Mouse (Mus musculus) gastrocnemius, postnatal 14 days (tissue): Measurements from ENCODE around the gene Atp10b. TPM values are rescaled to one million over a fixed set of nuclear protein-coding genes. Genes with fewer than 3 reads are reported as not detected.
"Not testable (repeated sequence)": the region's sequence is repeated elsewhere in the genome, so short reads cannot be mapped to it uniquely, and the experiment has no call there.

Experiments used
- DNase-seq: peaks from one replicate; pipeline ENCODE4 v3.0.0; 2021; ENCODE audit warnings: mixed read lengths
- intact Hi-C: fragments of 180-260 bp; cut with DNase I; formaldehyde crosslinking; loops from one replicate; pipeline ENCODE4 v1.15.1; 2025; ENCODE audit warnings: low total_unique reads
- long read RNA-seq, 2 experiments: library from polyadenylated mRNA; stranded (forward); transcript quantifications; one replicate each; pipeline ENCODE4 v2.0.0; 2021
- total RNA-seq, 2 experiments: library from RNA; stranded (reverse); gene quantifications; 2 replicates each; pipeline ENCODE4 v1.2.3; 2021

Gene Atp10b
- total RNA-seq: under 1 TPM; 0.02 to 0.14 TPM
- long read RNA-seq, experiment 1: 0 reads
- long read RNA-seq, experiment 2: 0 reads

DNA sequence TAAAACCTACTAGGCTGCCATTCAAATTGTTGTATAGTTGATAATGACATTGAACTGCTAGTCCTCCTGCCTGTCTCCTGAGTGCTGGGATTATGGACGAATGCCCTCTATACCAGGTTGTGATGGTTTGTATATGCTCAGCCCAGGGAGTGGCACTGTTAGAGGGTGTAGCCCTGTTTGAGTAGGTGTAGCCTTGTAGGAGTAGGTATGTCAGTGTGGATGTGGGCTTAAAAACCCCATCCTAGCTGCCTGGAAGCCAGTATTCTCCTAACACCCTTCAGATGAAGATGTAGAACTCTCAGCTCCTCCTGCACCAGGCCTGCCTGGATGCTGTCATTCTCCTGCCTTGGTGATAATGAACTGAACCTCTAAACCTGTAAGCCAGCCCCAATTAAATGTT lies at the start of gene Atp10b:
TSS of gene Atp10b (plus strand) at position 301 of the 400 bp plus-strand sequence.
- DNase-seq: no peak
- intact Hi-C loops: no loop called here

DNA sequence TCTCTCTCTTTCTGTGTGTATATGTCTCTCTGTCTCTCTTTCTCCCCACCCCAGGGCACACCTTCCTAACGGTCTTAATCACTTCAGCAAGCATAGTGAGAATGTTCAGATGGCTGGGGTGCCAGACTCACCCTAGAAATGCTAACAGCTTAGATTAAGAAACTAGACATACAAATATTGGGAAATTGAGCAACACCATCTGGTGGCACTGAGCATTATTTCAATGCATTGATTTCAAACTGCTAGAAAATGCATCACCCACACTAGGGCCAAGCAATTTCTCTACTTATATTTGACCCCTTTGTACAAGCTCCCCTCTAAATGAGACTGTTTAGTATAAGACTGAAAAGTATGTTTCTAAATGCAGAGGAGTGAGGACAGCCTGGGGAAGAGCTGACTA lies 48.3 kb upstream of the Atp10b start:
- no peak for DNase-seq
- intact Hi-C loops: no loop called here

DNA sequence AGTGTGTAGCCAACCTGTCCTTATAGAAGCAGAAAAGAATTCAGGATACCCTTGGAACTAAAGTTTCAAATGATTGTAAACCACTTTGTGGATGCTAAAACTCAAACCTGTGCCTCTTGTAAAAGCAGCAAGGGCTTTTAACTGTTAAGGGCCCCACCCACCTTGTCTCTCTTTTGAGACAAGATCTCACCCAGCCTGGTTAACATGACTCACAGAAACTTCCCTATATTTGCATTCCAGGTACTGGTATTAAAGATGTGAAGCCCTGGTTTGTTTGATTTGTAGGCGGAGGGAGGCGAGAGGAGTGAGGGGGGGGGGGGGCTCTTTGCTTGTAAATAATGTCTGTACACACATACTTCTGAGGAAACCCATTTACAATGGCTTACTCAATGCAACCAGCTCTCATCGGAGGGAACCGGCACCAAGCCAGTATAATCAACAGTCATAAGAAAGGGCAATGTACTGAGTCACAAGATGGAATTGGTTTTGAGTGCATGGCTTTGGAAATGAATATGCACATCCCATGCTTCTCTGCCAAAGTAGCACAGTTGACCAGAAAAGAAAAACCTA lies 23.7 kb upstream of the Atp10b start:
- DNase-seq: no peak
- intact Hi-C loops: no loop called here

DNA sequence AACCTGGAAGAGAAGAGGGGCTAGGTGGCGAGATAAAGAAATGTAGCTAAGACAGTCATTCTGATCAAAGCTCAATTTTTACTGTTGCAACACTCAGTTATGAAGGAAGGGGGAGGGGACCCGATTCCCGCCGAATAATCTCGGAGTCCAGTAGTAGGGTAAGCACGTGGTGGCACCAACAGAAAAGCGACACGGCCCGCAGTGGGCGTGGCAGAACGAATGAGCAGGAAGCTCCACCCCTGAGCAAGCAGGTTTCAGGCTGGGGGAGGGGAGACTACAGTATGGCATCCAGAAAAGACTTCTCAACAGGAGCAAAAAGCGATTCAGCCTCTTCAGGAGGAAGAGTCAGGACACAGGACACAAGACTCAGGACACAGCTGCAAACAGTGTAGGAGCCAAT lies 23.1 kb upstream of the Atp10b start:
- intact Hi-C loops, DNase-seq: not testable (repeated sequence)

DNA sequence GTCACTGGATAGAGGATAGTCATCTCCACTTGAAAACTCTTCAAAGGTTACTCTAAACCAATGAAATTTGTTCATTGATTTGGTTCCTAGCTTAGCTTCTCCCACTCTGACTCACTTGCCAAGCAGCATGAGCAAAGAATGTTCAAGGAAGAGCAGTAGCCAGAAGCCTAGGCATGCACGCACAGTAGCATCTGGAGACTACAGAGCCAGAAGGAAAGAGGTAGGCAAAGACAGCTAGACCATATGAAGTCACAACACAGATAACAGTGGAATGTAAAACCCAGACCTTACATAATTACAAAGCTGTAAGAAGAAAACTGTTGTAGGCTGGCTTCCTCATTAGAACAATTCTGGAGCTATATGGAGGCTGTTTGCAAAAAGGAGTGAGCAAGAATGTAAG lies 8.4 kb upstream of the Atp10b start:
- no peak for DNase-seq
- intact Hi-C loops: no loop called here

DNA sequence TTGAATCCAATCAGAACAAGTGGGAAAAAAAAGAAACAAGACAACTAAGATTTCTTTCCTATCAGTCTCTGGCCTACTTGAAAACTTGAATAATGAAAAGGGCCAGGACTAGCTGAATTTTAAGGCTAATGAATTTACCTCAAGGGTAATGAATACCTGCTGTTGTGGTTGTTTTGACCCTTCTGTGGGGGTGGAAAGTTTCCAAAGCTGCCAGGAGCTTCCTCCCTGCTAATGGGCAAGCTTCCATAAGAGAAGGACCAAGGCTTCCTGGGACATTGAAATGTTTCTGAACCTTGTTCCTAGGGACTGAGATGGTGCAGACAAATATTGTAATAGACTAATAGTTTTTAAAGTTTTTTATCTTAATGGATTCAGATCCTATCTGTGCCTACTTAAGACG lies 6.9 kb upstream of the Atp10b start:
- intact Hi-C loops: no loop called here
- no peak for DNase-seq

DNA sequence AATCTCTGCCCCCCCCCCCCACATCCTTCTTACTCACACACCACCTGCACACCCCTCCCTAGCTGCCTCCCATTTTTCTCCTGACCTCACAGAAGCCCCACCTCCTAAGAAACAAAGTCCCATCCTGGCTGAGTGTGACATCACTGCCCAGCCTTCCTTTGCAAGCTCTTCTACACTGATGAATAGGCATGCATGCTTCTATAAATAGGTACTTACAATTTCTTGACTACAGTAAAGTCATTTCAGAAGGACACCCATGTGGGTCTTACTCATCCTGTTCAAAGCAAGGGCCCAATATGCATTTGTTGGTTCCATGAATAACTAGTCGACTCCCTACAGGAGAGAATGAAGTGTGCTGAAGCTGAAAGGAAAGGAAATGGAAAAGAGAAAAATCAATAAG lies 5.5 kb upstream of the Atp10b start:
- intact Hi-C loops: no loop called here
- DNase-seq: no peak

DNA sequence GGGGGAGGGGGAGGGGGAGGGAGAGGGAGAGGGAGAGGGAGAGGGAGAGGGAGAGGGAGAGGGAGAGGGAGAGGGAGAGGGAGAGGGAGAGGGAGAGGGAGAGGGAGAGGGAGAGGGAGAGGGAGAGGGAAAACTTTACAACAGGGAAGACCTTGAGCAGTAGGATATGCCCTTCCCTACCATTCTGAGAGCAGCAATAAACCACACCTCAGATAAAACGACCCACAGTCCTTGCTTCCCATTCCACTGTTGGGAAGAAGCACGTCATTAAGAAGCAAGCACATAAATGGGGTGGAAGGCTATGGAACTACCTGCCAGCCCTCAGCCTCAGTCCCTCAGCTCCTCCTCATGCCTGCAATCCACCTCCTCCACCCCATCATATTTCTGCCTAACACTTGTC lies 4.8 kb upstream of the Atp10b start:
- DNase-seq, intact Hi-C loops: not testable (repeated sequence)

DNA sequence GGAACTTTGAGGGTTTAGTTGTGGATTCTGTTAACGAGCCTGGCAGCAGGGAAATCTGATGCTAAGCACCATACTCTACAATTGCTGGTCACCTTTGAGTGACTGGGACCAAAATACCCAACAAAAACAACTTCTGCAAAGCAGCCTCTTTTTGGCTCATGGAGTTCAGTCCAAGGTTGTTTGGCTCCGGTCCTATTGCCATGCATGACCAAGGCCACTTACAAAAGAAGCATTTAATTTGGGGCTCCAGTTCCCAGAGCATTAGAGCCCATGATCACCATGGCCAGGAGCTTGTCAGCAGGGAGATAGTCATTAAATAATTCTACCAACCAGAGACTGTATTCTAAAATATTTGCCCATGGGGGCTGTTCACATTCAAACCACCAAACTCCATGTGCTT lies 2.3 kb upstream of the Atp10b start:
- no peak for DNase-seq
- intact Hi-C loops: no loop called here

DNA sequence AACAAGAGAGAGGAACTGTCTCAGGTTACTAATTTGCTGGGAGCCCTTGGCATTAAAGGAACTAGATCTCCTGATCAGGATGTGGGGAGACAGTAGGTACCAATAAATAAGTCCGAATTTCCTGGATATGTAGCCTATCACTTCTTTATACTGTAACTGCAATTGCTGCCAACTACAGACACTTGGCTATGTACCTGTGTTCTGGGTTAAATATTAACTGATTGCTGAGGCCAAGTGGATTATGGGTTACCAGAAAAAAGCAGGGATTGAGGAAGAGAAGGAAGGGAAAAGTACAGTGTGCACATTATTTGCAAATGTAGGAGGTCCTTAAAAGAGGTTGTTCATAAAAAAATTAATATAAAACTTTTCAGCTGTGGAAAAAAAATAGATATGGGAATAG lies 1.3 kb upstream of the Atp10b start:
- no peak for DNase-seq
- intact Hi-C loops: no loop called here

DNA sequence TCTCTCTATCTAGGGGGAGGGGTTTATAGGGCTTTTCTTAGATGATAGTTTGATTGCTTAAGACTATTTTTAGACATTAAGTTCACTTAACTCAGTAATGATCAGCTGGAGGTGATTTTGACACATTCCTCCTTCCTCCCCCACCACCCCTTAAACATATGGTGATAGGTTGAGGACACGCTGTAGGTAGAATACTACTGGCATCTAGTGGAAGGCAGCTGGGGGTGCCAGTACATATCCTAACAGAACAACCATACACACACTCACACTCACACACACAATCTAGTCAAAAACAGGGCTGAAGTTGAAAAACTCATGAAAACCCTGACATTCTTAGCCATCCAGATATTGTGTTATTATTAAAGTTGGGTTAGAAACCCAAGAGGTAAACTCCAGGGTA lies 5.3 kb downstream of the Atp10b start:
- intact Hi-C loops: no loop called here
- no peak for DNase-seq

DNA sequence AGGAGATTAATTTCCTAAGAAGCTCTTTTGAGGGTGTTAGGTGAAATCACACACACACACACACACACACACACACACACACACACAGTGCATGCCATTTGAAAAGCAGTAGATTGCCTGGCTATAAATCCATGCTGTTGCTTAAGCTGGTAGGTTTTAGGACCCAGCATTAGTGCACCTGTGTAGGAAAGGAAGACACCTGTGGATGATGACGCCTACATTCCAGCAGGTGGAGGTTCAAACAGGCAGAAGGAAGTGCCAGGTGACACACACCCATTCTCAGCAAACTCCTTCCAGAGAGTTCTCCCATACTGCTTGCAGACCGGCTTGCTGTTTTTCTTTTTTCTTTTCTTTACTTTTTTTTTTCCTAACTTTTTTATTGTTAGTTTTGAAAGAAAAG lies 5.7 kb downstream of the Atp10b start:
- no peak for DNase-seq
- intact Hi-C loops: no loop called here

DNA sequence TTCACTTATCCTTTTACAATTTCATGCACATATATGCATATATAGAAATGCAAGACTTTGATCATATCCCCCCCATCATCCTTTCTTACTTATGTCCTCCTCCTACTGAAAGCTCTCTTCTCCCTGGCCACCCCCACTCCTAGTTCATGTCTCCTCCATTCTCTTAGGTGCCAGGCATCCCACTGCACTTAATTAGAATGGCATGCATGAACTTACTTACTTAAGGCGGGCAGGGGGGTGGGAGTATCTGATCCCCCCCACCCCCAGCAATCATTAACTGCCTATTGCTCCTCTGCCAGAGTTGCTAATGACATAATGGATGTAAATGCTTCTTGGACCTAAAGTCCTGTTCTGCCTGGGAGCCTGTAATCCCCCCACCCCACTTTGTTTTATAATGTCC lies 9.1 kb downstream of the Atp10b start:
- intact Hi-C loops: no loop called here
- DNase-seq: no peak

DNA sequence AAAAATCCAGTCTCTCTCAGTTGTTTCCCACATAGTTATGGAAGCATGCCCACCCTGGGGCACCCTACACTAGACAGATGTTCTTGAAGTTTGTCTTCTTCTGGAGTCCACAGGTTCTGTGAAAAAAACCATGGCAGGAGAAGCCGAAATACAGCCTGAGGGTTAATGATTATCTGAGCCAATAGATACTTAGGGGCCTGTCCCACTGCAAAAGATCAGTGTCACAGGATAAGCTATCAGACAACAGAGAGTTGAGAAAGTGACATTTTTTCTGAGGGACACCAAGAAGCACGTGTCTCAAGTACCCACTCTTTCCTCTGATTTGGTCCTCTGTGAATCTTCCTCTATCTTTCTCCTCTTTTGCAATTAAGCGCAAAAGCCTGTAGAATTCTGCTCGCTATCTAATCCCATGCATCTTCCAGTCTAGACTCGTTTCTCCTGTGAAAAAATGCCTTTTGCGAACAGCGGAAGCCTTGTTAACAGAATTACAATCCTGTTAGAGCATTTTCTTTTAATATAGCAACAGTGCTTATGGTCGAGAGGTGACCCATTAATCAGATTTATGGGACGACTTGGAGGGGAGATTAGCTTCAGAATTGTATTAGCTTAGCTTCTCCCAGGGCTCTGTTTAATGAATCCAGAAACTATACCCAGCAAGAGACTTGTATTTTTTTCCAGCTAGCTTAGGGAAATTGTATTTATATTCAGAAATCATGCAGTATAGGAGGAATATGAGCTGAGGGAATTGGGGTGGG lies 10.7 kb downstream of the Atp10b start:
- no peak for DNase-seq
- intact Hi-C loops: no loop called here

DNA sequence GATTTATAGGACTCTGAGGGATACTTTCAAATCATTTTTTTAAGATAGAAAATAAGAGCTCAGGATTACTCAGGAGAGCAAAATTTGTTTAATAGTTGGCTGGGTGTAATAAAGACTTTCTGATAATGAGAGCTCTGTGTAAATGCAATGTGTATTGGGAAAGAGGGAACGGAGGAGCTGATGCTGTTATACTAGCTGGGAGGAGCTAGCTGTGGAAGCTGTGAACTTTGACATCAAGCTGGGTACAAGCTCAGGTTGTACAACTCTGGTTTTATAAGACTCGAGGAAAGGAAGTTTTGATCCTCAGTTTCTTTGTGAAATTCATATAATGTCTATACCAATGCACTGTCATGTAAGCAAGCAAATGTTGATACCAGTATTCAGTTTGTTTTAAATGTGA lies 20.9 kb downstream of the Atp10b start:
- intact Hi-C loops: no loop called here
- DNase-seq: no peak

DNA sequence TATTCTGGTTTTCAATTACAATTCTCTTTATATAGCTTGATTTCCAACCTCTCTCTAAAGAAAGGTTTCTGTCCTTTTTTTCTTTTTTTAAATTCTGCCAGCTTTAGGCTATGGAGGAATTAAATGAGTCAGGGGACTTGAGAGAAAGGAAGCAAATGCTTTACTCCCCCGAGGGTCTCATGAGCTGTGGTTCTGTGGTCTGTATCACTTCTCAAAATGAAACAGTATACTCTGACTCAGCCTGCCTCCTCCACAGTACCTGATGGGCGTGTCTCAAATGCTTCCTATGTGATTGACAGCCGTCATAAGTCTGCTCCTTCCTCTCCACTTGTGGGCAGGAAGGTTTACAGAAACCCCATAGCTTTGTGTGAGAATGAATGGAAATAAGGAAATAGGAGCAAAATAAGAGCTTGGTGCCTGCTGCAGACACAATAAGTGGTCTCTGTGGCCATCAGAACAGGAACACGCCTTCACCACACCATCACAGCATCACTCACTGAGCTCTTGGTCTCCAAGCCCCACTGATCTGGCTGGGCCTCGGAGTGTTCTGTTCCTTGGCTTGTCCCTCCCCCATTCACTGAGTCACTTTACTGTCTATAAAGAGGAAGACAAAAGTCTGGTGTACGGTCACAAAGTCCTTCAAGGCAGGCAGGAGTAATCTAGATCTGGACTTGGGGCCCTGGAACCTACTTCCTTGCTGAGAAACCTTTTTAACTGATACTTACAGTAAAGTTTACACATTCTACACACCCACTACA lies 24.9 kb downstream of the Atp10b start:
- no peak for DNase-seq
- intact Hi-C loops: no loop called here

DNA sequence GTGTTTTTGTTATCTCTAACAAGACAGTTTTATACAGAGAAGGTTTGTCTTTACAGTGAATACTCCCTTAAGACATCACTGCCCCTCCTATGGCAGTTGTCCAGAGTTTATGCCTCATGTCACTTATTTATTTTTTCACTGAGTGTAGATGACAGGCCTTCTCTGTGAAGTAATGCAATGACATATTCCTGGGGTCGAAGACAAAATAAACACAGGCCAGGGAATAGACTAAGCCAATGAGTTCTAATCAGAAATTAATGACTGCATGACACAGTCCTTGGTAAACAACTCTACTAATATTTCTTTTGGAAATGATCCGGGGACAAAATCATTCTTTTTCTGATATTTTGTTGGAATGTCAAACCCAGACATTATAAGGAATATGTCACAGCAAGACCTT lies 32.7 kb downstream of the Atp10b start:
- no peak for DNase-seq
- intact Hi-C loops: no loop called here

DNA sequence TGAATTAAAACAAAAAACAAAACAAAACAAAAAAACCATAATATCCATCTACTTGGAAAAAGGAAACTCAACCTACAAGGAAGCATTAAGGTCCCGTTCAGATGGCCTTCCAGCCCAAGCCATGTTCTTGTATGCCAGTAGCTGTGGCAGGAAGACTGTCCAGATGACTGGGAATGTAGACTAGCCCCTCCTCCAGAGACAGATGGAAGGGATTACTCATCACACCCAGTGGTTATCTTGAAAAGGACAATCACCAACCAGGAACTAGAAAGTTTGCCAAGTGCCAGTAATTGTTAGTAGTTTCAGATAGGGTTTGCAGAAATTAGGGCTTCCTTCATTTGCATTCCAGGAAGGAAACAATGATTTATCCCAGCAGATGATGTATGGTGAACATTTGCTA lies 33.1 kb downstream of the Atp10b start:
- intact Hi-C loops: no loop called here
- DNase-seq: no peak

DNA sequence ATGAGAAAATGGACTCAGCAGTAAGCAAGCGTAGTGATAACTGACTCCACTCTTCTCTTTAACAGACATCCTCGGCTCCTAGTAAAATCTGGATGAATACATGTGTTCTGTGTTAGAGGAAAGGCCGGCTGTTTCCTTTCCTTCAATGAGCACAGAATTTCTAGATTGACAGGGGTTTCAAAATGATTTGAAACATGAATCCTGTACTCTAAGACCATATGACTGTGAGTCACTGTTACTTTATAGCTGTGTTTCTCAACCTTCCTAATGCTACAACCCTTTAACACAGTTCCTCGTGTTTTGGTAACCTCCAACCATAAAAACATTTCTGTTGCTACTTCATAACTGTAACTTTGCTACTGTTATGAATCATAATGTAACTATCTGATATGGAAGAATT lies 33.8 kb downstream of the Atp10b start:
- intact Hi-C loops: no loop called here
- DNase-seq: no peak

DNA sequence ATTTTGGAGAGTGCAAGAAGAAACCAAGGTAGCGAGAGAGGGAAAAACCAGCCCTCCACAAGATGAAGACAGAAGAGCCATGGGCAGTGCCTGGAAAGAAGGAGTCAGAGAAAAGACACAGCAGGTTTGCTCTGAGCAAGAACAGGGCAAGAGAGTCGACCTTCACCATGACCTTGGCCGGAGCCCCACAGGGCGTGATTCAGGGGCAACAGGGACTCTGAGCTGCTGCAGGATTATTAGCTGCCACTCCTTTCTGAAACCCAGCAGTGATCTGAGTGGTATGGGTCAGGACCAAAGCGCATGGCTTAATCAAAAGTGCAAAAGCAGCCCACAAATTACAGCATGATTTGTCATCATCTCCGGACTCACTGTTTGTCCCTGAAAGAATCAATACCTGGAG lies 36.6 kb downstream of the Atp10b start:
- intact Hi-C loops: no loop called here

More for the DNA sequence above, 36.6 kb downstream of the Atp10b start:
- DNase-seq: no peak
